Mouse (Mus musculus): ENCODE data around the gene Aen. TPM values are rescaled to one million over a fixed set of nuclear protein-coding genes. Genes with fewer than 3 reads are reported as not detected.
A peak's percentile ranks its signal among the peaks of the same experiment; 100 is the strongest.

Gene Aen
- polyA plus RNA-seq (2015; fragmentation: Nextera tagmentation; extraction: Ambion mirVana): 31.4 and 34.8 TPM in 2 replicates

- Histone ChIP-seq H3K27ac (ENCODE audit: low read length) (peak within 1 kb of the TSS; percentile 76), H3K9ac (ENCODE audit: low read length) (peak within 1 kb of the TSS; percentile 89), H3K4me3 (ENCODE audit: low read length) (peak within 1 kb of the TSS; percentile 100), H3K27me3 (ENCODE audit: control insufficient read depth, insufficient read depth, low read length) (no peaks in the 10 kb centered on the region), H3K4me2 (ENCODE audit: low read depth, low read length) (peak within 1 kb of the TSS; percentile 82), H3K36me3 (ENCODE audit: control insufficient read depth, insufficient read depth) (no peaks in the 10 kb centered on the region), H3K4me1 (ENCODE audit: control insufficient read depth, insufficient read depth, low read length) (peaks cover 15% of the 10 kb centered on the region), H3K9me3 (replicated peaks; ENCODE audit: control insufficient read depth, low read length) (no peaks in the 10 kb centered on the region)
- peak; percentile 99 for ATAC-seq (replicated peaks; ENCODE audit: extremely low read depth, insufficient read depth, low FRiP score)
- WGBS: 2% methylated on average over 53 of the region's 53 CpGs
Measured at GRCm38 (mm10) chr7:78895653-78896333, at the start of gene Aen. Aen (plus strand) TSS chr7:78895854.

- no peak for ATAC-seq (replicated peaks; ENCODE audit: extremely low read depth, insufficient read depth, low FRiP score)
- H3K27me3 ChIP-seq (ENCODE audit: control insufficient read depth, insufficient read depth, low read length): no peaks in the 10 kb centered on the region
- H3K4me2 ChIP-seq (ENCODE audit: low read depth, low read length): peak overlapping the region; percentile 85
- H3K36me3 ChIP-seq (ENCODE audit: control insufficient read depth, insufficient read depth): peaks cover 21% of the 10 kb centered on the region
- H3K27ac ChIP-seq (ENCODE audit: low read length): peak overlapping the region; percentile 69
- WGBS: 42% methylated on average over 12 of the region's 12 CpGs
- H3K4me1 ChIP-seq (ENCODE audit: control insufficient read depth, insufficient read depth, low read length): peaks cover 9% of the 10 kb centered on the region
- peak overlapping the region; percentile 79 for H3K4me3 ChIP-seq (ENCODE audit: low read length)
- no peaks in the 10 kb centered on the region for H3K9me3 ChIP-seq (replicated peaks; ENCODE audit: control insufficient read depth, low read length)
- peak overlapping the region; percentile 88 for H3K9ac ChIP-seq (ENCODE audit: low read length)
Measured at GRCm38 (mm10) chr7:78846066-78846716, 49.5 kb upstream of the Aen start.

GRCm38 (mm10) chr7:78846737-78847434, 48.8 kb upstream of the Aen start, which contains the start of gene Det1:
Det1 (minus strand) TSS chr7:78847263.
- peak; percentile 90 for ATAC-seq (replicated peaks; ENCODE audit: extremely low read depth, insufficient read depth, low FRiP score)
- Histone ChIP-seq H3K4me1 (ENCODE audit: control insufficient read depth, insufficient read depth, low read length) (peaks cover 9% of the 10 kb centered on the region), H3K9me3 (replicated peaks; ENCODE audit: control insufficient read depth, low read length) (no peaks in the 10 kb centered on the region), H3K27ac (ENCODE audit: low read length) (peak within 1 kb of the TSS; percentile 69), H3K4me2 (ENCODE audit: low read depth, low read length) (peak within 1 kb of the TSS; percentile 85), H3K9ac (ENCODE audit: low read length) (peak within 1 kb of the TSS; percentile 88), H3K4me3 (ENCODE audit: low read length) (peak within 1 kb of the TSS; percentile 79), H3K36me3 (ENCODE audit: control insufficient read depth, insufficient read depth) (peaks cover 21% of the 10 kb centered on the region), H3K27me3 (ENCODE audit: control insufficient read depth, insufficient read depth, low read length) (no peaks in the 10 kb centered on the region)
- WGBS: under 1% methylated on average over 54 of the region's 54 CpGs

DNA sequence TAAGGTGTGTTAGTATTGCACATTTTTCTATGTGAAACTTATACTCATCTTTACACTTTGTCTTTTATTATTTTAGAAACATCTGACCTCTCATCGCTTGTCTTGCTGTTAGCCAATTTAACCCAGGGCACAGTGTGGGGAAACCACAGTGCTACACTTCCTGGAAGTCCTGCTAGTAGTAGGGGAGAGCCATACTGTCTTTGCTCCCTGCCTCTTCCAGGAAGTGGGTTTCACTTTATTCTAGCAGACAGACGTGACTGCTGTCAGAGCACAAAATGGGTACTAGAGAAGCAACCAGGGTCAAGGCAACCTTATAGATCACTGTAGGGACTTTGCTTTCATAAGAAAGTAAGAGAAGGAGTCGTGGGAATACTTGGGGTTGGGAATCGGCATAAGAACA, 41.6 kb upstream of the Aen start:
- Histone ChIP-seq H3K4me3 (ENCODE audit: low read length) (no peak overlapping the region), H3K9ac (ENCODE audit: low read length) (no peak overlapping the region), H3K9me3 (replicated peaks; ENCODE audit: control insufficient read depth, low read length) (no peaks in the 10 kb centered on the region), H3K4me1 (ENCODE audit: control insufficient read depth, insufficient read depth, low read length) (no peaks in the 10 kb centered on the region), H3K4me2 (ENCODE audit: low read depth, low read length) (no peak overlapping the region), H3K27ac (ENCODE audit: low read length) (no peak overlapping the region), H3K36me3 (ENCODE audit: control insufficient read depth, insufficient read depth) (no peaks in the 10 kb centered on the region), H3K27me3 (ENCODE audit: control insufficient read depth, insufficient read depth, low read length) (no peaks in the 10 kb centered on the region)
- 58% methylated on average over 4 of the region's 4 CpGs for WGBS
- no peak for ATAC-seq (replicated peaks; ENCODE audit: extremely low read depth, insufficient read depth, low FRiP score)

DNA sequence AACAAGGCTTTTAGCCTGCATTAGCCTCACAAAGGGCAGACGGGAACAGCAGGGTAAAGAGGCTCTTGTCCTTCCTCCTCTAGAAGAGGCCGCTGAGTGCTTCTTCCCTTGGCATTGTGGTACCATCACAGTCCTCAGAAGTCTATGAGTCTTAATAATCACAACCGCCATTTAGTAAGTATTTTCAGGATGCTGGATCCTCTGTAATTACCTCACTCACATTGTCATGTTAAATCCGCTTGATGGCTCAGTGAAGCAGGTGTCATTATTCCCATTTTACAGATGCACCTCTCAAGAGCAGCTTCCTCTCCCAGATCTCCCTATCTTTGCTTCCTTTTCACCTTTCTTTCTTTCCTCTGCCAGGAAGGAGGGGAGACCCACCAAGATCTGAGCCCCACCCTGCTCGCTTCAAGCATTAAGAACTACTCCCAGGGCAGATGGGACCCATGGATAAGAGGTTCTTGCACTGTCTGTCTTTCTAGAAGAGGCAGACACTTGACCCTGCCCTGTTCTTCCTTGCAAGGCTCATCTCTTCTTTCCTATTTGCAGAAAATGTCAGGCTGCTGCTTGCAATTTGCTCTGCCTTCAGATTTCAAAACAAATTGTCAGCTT, 40.5 kb upstream of the Aen start:
- Histone ChIP-seq H3K4me1 (ENCODE audit: control insufficient read depth, insufficient read depth, low read length) (no peaks in the 10 kb centered on the region), H3K36me3 (ENCODE audit: control insufficient read depth, insufficient read depth) (no peaks in the 10 kb centered on the region), H3K4me3 (ENCODE audit: low read length) (no peak overlapping the region), H3K4me2 (ENCODE audit: low read depth, low read length) (no peak overlapping the region), H3K9me3 (replicated peaks; ENCODE audit: control insufficient read depth, low read length) (no peaks in the 10 kb centered on the region), H3K27me3 (ENCODE audit: control insufficient read depth, insufficient read depth, low read length) (no peaks in the 10 kb centered on the region), H3K9ac (ENCODE audit: low read length) (no peak overlapping the region), H3K27ac (ENCODE audit: low read length) (no peak overlapping the region)
- no peak for ATAC-seq (replicated peaks; ENCODE audit: extremely low read depth, insufficient read depth, low FRiP score)
- 59% methylated on average over 5 of the region's 5 CpGs for WGBS

GRCm38 (mm10) chr7:78863796-78864445, 31.7 kb upstream of the Aen start:
- no peak overlapping the region for H3K27ac ChIP-seq (ENCODE audit: low read length)
- H3K4me3 ChIP-seq (ENCODE audit: low read length): no peak overlapping the region
- H3K36me3 ChIP-seq (ENCODE audit: control insufficient read depth, insufficient read depth): no peaks in the 10 kb centered on the region
- H3K4me2 ChIP-seq (ENCODE audit: low read depth, low read length): no peak overlapping the region
- H3K27me3 ChIP-seq (ENCODE audit: control insufficient read depth, insufficient read depth, low read length): no peaks in the 10 kb centered on the region
- 64% methylated on average over 7 of the region's 7 CpGs for WGBS
- ATAC-seq (replicated peaks; ENCODE audit: extremely low read depth, insufficient read depth, low FRiP score): no peak
- H3K4me1 ChIP-seq (ENCODE audit: control insufficient read depth, insufficient read depth, low read length): no peaks in the 10 kb centered on the region
- H3K9ac ChIP-seq (ENCODE audit: low read length): no peak overlapping the region
- no peaks in the 10 kb centered on the region for H3K9me3 ChIP-seq (replicated peaks; ENCODE audit: control insufficient read depth, low read length)

DNA sequence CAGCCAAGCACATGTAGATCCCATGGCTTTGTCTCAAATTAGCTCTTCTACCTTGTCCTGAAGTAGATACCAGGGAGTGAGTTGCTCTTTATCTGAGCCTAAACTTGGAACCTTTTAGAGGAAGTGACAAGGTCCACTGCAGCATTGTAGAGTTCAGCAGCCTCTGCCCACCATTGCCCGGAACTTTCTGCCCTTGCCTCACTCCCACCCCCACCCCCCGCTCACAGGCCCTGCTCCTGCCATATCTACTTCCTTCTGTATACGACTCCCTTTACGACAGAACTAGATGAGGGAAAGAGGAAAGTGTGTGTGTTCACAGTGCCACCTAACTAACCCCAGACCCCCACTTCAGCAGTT, 31.2 kb upstream of the Aen start:
- no peaks in the 10 kb centered on the region for H3K27me3 ChIP-seq (ENCODE audit: control insufficient read depth, insufficient read depth, low read length)
- WGBS: 38% methylated on average over 4 of the region's 4 CpGs
- no peak overlapping the region for H3K4me3 ChIP-seq (ENCODE audit: low read length)
- no peaks in the 10 kb centered on the region for H3K4me1 ChIP-seq (ENCODE audit: control insufficient read depth, insufficient read depth, low read length)
- no peaks in the 10 kb centered on the region for H3K36me3 ChIP-seq (ENCODE audit: control insufficient read depth, insufficient read depth)
- H3K27ac ChIP-seq (ENCODE audit: low read length): no peak overlapping the region
- no peak for ATAC-seq (replicated peaks; ENCODE audit: extremely low read depth, insufficient read depth, low FRiP score)
- no peaks in the 10 kb centered on the region for H3K9me3 ChIP-seq (replicated peaks; ENCODE audit: control insufficient read depth, low read length)
- no peak overlapping the region for H3K4me2 ChIP-seq (ENCODE audit: low read depth, low read length)
- H3K9ac ChIP-seq (ENCODE audit: low read length): no peak overlapping the region

DNA sequence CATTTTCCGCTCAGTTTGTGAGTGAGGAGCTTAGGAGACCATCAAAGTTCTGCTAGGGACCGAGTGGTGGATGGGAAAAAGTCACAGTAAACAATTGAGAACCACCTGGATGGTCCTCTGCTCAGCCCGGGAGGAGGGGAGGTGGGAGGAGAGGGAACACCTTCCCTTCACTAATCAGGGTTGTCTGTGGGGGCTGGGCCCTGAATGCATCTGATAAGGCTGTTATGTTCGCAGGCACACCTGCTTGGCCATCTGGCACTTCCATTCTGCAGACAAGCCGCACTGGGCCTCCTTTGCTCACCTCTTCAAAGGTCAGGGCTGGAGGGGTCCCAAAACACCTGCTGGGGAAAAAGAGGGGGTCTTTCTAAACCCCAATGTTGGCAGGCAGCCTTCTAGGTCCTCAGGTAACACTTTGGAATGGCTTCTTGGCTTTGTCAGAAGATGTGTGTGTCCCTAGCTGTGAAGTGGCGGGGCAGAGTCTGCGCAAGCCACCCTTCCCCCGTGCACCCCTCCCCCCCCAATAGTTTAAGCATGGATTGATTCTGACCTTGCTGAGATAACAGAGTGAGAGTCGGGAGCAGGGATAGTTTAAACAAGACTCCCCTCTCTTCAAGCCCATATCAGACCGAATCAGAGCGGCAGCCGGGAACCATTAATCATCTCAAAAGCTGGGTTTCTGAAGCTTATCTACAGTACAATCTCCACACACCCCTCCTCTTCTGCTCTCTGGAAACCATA, 30.3 kb upstream of the Aen start:
- no peak overlapping the region for H3K4me3 ChIP-seq (ENCODE audit: low read length)
- no peaks in the 10 kb centered on the region for H3K4me1 ChIP-seq (ENCODE audit: control insufficient read depth, insufficient read depth, low read length)
- WGBS: 41% methylated on average over 12 of the region's 12 CpGs
- no peaks in the 10 kb centered on the region for H3K9me3 ChIP-seq (replicated peaks; ENCODE audit: control insufficient read depth, low read length)
- no peak overlapping the region for H3K9ac ChIP-seq (ENCODE audit: low read length)
- no peak overlapping the region for H3K4me2 ChIP-seq (ENCODE audit: low read depth, low read length)
- H3K27me3 ChIP-seq (ENCODE audit: control insufficient read depth, insufficient read depth, low read length): no peaks in the 10 kb centered on the region
- H3K36me3 ChIP-seq (ENCODE audit: control insufficient read depth, insufficient read depth): no peaks in the 10 kb centered on the region
- ATAC-seq (replicated peaks; ENCODE audit: extremely low read depth, insufficient read depth, low FRiP score): peak; percentile 71
- no peak overlapping the region for H3K27ac ChIP-seq (ENCODE audit: low read length)

Data from heart, embryonic 16.5 days (tissue).